Mouse (Mus musculus) ES-Bruce4 (cell line): Measurements from ENCODE around the gene Olfr972.

Source experiments
- CTCF ChIP-seq: IDR thresholded peaks from one replicate; pipeline ENCODE4 v1.8.1; 2011; ENCODE audit warnings: low read depth, low read length
- EP300 ChIP-seq: IDR thresholded peaks from 2 replicates; pipeline ENCODE4 v1.6.1; 2011; ENCODE audit warnings: low read depth, low read length; ENCODE audit not compliant: insufficient read depth
- POLR2A ChIP-seq: IDR thresholded peaks from one replicate; pipeline ENCODE4 v1.8.1; 2011; ENCODE audit warnings: low read length; ENCODE audit not compliant: insufficient read depth

DNA sequence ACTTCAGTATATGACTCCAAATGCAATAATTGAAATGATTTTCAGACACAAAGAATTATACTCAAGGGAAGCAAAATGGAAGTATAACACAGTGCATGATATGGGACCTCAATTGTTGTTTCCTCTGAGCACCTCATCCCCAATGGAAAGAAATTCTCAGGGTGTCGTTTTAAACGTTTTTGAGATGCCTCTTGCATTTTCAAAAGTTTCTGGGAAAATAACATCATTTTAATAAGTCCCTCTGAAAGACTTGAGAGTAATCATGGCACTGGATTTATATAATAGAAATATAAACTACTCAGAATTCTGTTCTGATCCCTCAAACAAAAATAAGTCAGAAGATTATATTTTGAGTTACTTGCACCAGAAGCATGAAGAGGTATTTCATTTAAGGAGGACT is at the start of gene Olfr972:
- TF ChIP-seq CTCF, result no peak
- TF ChIP-seq EP300, result no peak
- no peak for TF ChIP-seq POLR2A
